Mouse (Mus musculus) CH12.LX (cell line): ENCODE measurements at regions not wholly inside any gene's neighbourhood (a gene's known extent, or its start where the extent isn't known, plus 50 kb on each side); places are given as distances from the start of the nearest gene placed in this dataset.

Experiments used
- DNase-seq: peaks from one replicate; pipeline ENCODE4 v3.0.0-alpha.2; 2013; ENCODE audit errors: extremely low read depth
- H3K27ac ChIP-seq: 2 replicates; pipeline ENCODE4 v1.5.1; 2012; ENCODE audit warnings: low read depth, mild to moderate bottlenecking, control low read depth, moderate library complexity; ENCODE audit not compliant: insufficient read depth
- H3K27me3 ChIP-seq: replicated peaks from 2 replicates; pipeline ENCODE3; 2012; ENCODE audit warnings: inconsistent platforms
- H3K36me3 ChIP-seq, 2 experiments: replicated peaks in 1 of 2; 2 replicates each; pipeline versions ENCODE3 to v1.6.1; 2012; ENCODE audit warnings: inconsistent platforms in 1 of 2, low read length in 1 of 2, mild to moderate bottlenecking in 1 of 2, mixed read lengths in 1 of 2, moderate library complexity in 1 of 2; ENCODE audit not compliant: control insufficient read depth in 1 of 2, insufficient read depth in 1 of 2
- H3K4me1 ChIP-seq, 2 experiments: 2 replicates each; pipeline ENCODE4 v1.6.1; 2012; ENCODE audit warnings: inconsistent platforms in 1 of 2, moderate library complexity in 1 of 2; ENCODE audit not compliant: insufficient read depth in 2 of 2, control insufficient read depth in 1 of 2
- H3K4me2 ChIP-seq: 2 replicates; pipeline ENCODE4 v1.6.1; 2012; ENCODE audit warnings: low read depth, mild to moderate bottlenecking, control low read depth; ENCODE audit not compliant: poor library complexity, insufficient read depth, severe bottlenecking
- H3K4me3 ChIP-seq, 3 experiments: fragments of 150-350 bp in 1 of 3; sonication (generic) in 1 of 3; replicated peaks in 1 of 3; 2 replicates each; pipeline versions ENCODE3 to v1.5.1; 2011 to 2012; ENCODE audit warnings: low read depth in 2 of 3, low read length in 2 of 3, mild to moderate bottlenecking in 2 of 3, moderate library complexity in 2 of 3, control low read depth in 1 of 3, improper control_type of control experiment in 1 of 3, inconsistent platforms in 1 of 3, mixed read lengths in 1 of 3; ENCODE audit not compliant: poor library complexity in 1 of 3
- H3K79me2 ChIP-seq: replicated peaks from 2 replicates; pipeline ENCODE4 v1.6.1; 2012; ENCODE audit warnings: mild to moderate bottlenecking, moderate library complexity; ENCODE audit not compliant: control insufficient read depth, poor library complexity, insufficient read depth, severe bottlenecking; ENCODE audit errors: extremely low read depth
- H3K9ac ChIP-seq: 2 replicates; pipeline ENCODE4 v1.6.1; 2012; ENCODE audit warnings: low read depth, mild to moderate bottlenecking, control low read depth, moderate library complexity; ENCODE audit not compliant: insufficient read depth
- H3K9me3 ChIP-seq: replicated peaks from 2 replicates; pipeline ENCODE3; 2012; ENCODE audit warnings: low read length, inconsistent platforms, mixed read lengths
- CTCF ChIP-seq, 2 experiments: IDR thresholded peaks in 1 of 2; conservative IDR thresholded peaks in 1 of 2; 2 replicates each; pipeline ENCODE4 v1.5.1; 2011 to 2012; ENCODE audit warnings: low read depth in 2 of 2, low read length in 2 of 2, improper control_type of control experiment in 1 of 2, inconsistent platforms in 1 of 2, mild to moderate bottlenecking in 1 of 2, moderate library complexity in 1 of 2
- ELF1 ChIP-seq: IDR thresholded peaks from 2 replicates; pipeline ENCODE4 v1.6.1; 2014; ENCODE audit warnings: low read depth, mild to moderate bottlenecking, inconsistent platforms, low read length, improper control_type of control experiment
- EP300 ChIP-seq: IDR thresholded peaks from 2 replicates; pipeline ENCODE4 v1.6.1; 2011; ENCODE audit warnings: low read length, improper control_type of control experiment
- GABPA ChIP-seq: IDR thresholded peaks from 2 replicates; pipeline ENCODE4 v1.6.1; 2012; ENCODE audit warnings: low read depth, low read length, improper control_type of control experiment, inconsistent platforms; ENCODE audit not compliant: insufficient replicate concordance
- JUN ChIP-seq: IDR thresholded peaks from 2 replicates; pipeline ENCODE4 v1.6.1; 2011; ENCODE audit warnings: low read depth, mild to moderate bottlenecking, low read length, improper control_type of control experiment, moderate library complexity; ENCODE audit not compliant: insufficient read depth
- MAFK ChIP-seq: IDR thresholded peaks from 2 replicates; pipeline ENCODE4 v1.6.1; 2011; ENCODE audit warnings: low read length, improper control_type of control experiment; ENCODE audit not compliant: insufficient replicate concordance
- MAX ChIP-seq: IDR thresholded peaks from 2 replicates; pipeline ENCODE4 v1.6.1; 2011; ENCODE audit warnings: low read length, improper control_type of control experiment
- MAZ ChIP-seq: IDR thresholded peaks from 2 replicates; pipeline ENCODE4 v1.6.1; 2012; ENCODE audit warnings: low read depth, mild to moderate bottlenecking, inconsistent platforms, low read length, improper control_type of control experiment, moderate library complexity
- MEF2A ChIP-seq: IDR thresholded peaks from 2 replicates; pipeline ENCODE4 v1.6.1; 2014; ENCODE audit warnings: low read depth, mild to moderate bottlenecking, inconsistent platforms, low read length, improper control_type of control experiment, borderline replicate concordance
- MXI1 ChIP-seq: IDR thresholded peaks from 2 replicates; pipeline ENCODE4 v1.6.1; 2011; ENCODE audit warnings: mild to moderate bottlenecking, low read depth, low read length, improper control_type of control experiment
- MYC ChIP-seq: IDR thresholded peaks from 2 replicates; pipeline ENCODE4 v1.6.1; 2011; ENCODE audit warnings: low read depth, mild to moderate bottlenecking, improper control_type of control experiment, low read length
- NELFE ChIP-seq: IDR thresholded peaks from 2 replicates; pipeline ENCODE4 v1.6.1; 2011; ENCODE audit warnings: low read depth, low read length, improper control_type of control experiment
- NRF1 ChIP-seq: IDR thresholded peaks from 2 replicates; pipeline ENCODE4 v1.6.1; 2014; ENCODE audit warnings: low read depth, mild to moderate bottlenecking, inconsistent platforms, low read length, improper control_type of control experiment, moderate library complexity
- PAX5 ChIP-seq: IDR thresholded peaks from 2 replicates; pipeline ENCODE4 v1.6.1; 2012; ENCODE audit warnings: low read length, inconsistent platforms, mixed read lengths
- POLR2AphosphoS2 ChIP-seq: IDR thresholded peaks from 2 replicates; pipeline ENCODE4 v1.6.1; 2011; ENCODE audit warnings: low read depth, low read length, improper control_type of control experiment
- RAD21 ChIP-seq: IDR thresholded peaks from 2 replicates; pipeline ENCODE4 v1.6.1; 2011; ENCODE audit warnings: low read depth, mild to moderate bottlenecking, low read length, improper control_type of control experiment, moderate library complexity
- RCOR1 ChIP-seq: conservative IDR thresholded peaks from 2 replicates; pipeline ENCODE4 v1.6.1; 2012; ENCODE audit warnings: low read depth, mild to moderate bottlenecking, inconsistent platforms, low read length, improper control_type of control experiment
- SIN3A ChIP-seq: IDR thresholded peaks from 2 replicates; pipeline ENCODE4 v1.6.1; 2012; ENCODE audit warnings: low read length, improper control_type of control experiment, inconsistent platforms
- TBP ChIP-seq: conservative IDR thresholded peaks from 2 replicates; pipeline ENCODE4 v1.6.1; 2011; ENCODE audit warnings: low read depth, low read length, improper control_type of control experiment
- TCF12 ChIP-seq: IDR thresholded peaks from 2 replicates; pipeline ENCODE4 v1.6.1; 2014; ENCODE audit warnings: low read depth, mild to moderate bottlenecking, inconsistent platforms, low read length, improper control_type of control experiment
- UBTF ChIP-seq: IDR thresholded peaks from 2 replicates; pipeline ENCODE4 v1.6.1; 2012; ENCODE audit warnings: low read depth, mild to moderate bottlenecking, inconsistent platforms, low read length, improper control_type of control experiment, moderate library complexity
- ZC3H11A ChIP-seq: IDR thresholded peaks from 2 replicates; pipeline ENCODE4 v1.6.1; 2012; ENCODE audit warnings: low read depth, mild to moderate bottlenecking, inconsistent platforms, low read length, improper control_type of control experiment
- ZNF384 ChIP-seq: IDR thresholded peaks from 2 replicates; pipeline ENCODE4 v1.6.1; 2012; ENCODE audit warnings: low read depth, low read length, improper control_type of control experiment, inconsistent platforms
- dilution Hi-C: fragments of 300-500 bp; cut with MboI; formaldehyde crosslinking; loops from 2 replicates; pipeline ENCODE4 v1.14.3; 2020; ENCODE audit warnings: low sequenced_read_pairs; ENCODE audit not compliant: extremely low pct_unique_long_range_greater_than_20kb, extremely low pct_ligation_motif_present
- in situ Hi-C: fragments of 300-500 bp; cut with MboI; formaldehyde crosslinking; loops from 3 replicates; pipeline ENCODE4 v1.14.3; 2019; ENCODE audit warnings: low sequenced_read_pairs, low pct_ligation_motif_present, low pct_unique_long_range_greater_than_20kb, mixed read lengths

DNA sequence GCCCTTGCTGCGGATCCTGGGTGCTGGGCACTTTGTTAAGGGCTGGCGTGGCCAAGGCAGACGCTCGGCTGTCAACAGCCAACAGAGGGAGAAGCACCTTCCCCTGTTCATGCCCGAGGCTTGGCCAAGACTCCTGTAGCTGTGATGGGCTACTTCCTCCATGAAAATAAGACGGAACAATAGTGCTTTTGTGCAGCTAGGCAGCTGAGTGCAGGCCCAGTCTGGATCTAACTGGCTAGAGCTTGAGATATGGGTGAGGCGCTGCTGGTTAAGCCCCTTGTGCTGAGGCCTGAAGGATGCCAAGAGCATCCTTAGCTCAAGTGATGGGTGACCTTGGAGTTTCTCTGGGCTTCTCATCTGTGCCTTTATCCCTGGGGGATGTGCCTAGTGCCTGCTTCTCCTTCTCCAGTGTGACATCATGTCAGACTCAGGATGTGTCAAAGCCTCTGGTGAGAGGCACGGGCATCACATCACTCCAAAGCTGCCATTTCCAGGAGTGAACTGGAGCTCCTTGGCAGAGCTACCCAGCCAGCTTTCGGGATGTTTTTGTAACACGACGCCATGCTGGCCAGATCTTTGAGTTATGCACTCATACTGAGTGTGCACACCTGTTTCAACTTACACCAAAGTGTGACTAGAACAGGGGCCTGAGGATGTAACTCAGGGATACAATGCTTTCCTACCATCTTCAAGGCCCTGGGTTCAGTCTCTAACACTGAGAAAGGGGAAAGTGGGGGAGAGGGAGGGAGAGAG is 360.1 kb upstream of the Tbx3 start:
- no peak for DNase-seq
- no peaks in the 10 kb centered on the region for H3K27me3 ChIP-seq
- no peak overlapping the region for H3K27ac ChIP-seq
- no peaks in the 10 kb centered on the region for H3K79me2 ChIP-seq
- H3K4me3 ChIP-seq = no peak overlapping the region
- in situ Hi-C loops = no loop called here
- no peaks in the 10 kb centered on the region for H3K4me1 ChIP-seq
- no peaks in the 10 kb centered on the region for H3K36me3 ChIP-seq
- dilution Hi-C loops = no loop called here
- TF ChIP-seq ELF1 (no peak), TCF12 (no peak), MAX (no peak), ZNF384 (no peak), EP300 (no peak), CTCF (conservative IDR thresholded peaks at IDR 0.05 in 1 of 2, IDR thresholded peaks at IDR 0.05 in 1 of 2; ENCODE audit: low read depth in 2 of 2, low read length in 2 of 2) (no peak), RCOR1 (no peak), NELFE (no peak), MAFK (no peak), ZC3H11A (no peak), MEF2A (no peak), NRF1 (no peak), MXI1 (no peak), GABPA (no peak), MAZ (no peak)
- TF ChIP-seq, all 38 proteins: peak for 0
- Histone ChIP-seq H3K9me3 (peaks cover 89% of the 10 kb centered on the region), H3K9ac (no peak overlapping the region), H3K4me2 (no peak overlapping the region)

- Histone ChIP-seq H3K4me1 (no peaks in the 10 kb centered on the region), H3K79me2 (no peaks in the 10 kb centered on the region), H3K9me3 (peaks cover 86% of the 10 kb centered on the region), H3K36me3 (no peaks in the 10 kb centered on the region), H3K27ac (no peak overlapping the region), H3K27me3 (no peaks in the 10 kb centered on the region)
- in situ Hi-C loops = no loop called here
- TF ChIP-seq RCOR1 = no peak
- TF ChIP-seq PAX5 = no peak
- TF ChIP-seq TBP = no peak
- no peak for TF ChIP-seq NELFE
- TF ChIP-seq RAD21 = no peak
- TF ChIP-seq UBTF = no peak
- no peak for TF ChIP-seq MYC
- TF ChIP-seq JUN = no peak
- TF ChIP-seq MXI1 = no peak
- no peak for TF ChIP-seq SIN3A
- no peak for TF ChIP-seq POLR2AphosphoS2
- TF ChIP-seq, all 38 proteins: peak for 0
- H3K4me2 ChIP-seq = no peak overlapping the region
- dilution Hi-C loops = no loop called here
- no peak for DNase-seq
- H3K9ac ChIP-seq = no peak overlapping the region
- H3K4me3 ChIP-seq = no peak overlapping the region
These were observed 357.7 kb upstream of the Tbx3 start for GRCm38 (mm10) chr5:119312808-119313207.
